Mouse (Mus musculus): Measurements from ENCODE around the gene Shroom3. TPM values are rescaled to one million over a fixed set of nuclear protein-coding genes. Genes with fewer than 3 reads are reported as not detected.
A peak's percentile ranks its signal among the peaks of the same experiment; 100 is the strongest.

The Shroom3 gene
- polyA plus RNA-seq, 1 experiment from 2014 or later = 2.5 TPM

MicroRNAs within 50 kb of the gene (microRNA counts, 519-probe panel; counts per million panel counts)
- microRNA mmu-miR-1961 = 1,763 counts per million, percentile 59 among the panel's probes with 10 or more counts

Small RNAs within 50 kb of the gene (microRNA-seq; reads per million reads assigned to microRNA genes)
- gene Mir1961 = not detected

Other genes with a start within 250 kb of the Shroom3 start
- gene Nup54, start 248.2 kb upstream of the Shroom3 start, polyA plus RNA-seq (2015; fragmentation: Nextera tagmentation; extraction: Ambion mirVana) = 53.7 and 58.5 TPM in 2 replicates
- 21.0 and 21.8 TPM in 2 replicates for gene Scarb2, start 176.6 kb upstream of the Shroom3 start, polyA plus RNA-seq (2015; fragmentation: Nextera tagmentation; extraction: Ambion mirVana)
- not detected in 2 replicates for gene Fam47e, start 128.4 kb upstream of the Shroom3 start, polyA plus RNA-seq (2015; fragmentation: Nextera tagmentation; extraction: Ambion mirVana)
- 3.2 and 4.6 TPM in 2 replicates for gene Stbd1, start 80.4 kb upstream of the Shroom3 start, polyA plus RNA-seq (2015; fragmentation: Nextera tagmentation; extraction: Ambion mirVana)
- 0.37 and 0.63 TPM in 2 replicates for gene Ccdc158, start 8.2 kb upstream of the Shroom3 start, polyA plus RNA-seq (2015; fragmentation: Nextera tagmentation; extraction: Ambion mirVana)

Measured in midbrain, embryonic 13.5 days (tissue).